Mouse (Mus musculus): Measurements from ENCODE around the gene Hibadh. TPM values are rescaled to one million over a fixed set of nuclear protein-coding genes. Genes with fewer than 3 reads are reported as not detected.

Gene Hibadh
- total and polyA plus RNA-seq, 2 experiments from 2014 or later = 29.0 to 50.9 TPM

DNA sequence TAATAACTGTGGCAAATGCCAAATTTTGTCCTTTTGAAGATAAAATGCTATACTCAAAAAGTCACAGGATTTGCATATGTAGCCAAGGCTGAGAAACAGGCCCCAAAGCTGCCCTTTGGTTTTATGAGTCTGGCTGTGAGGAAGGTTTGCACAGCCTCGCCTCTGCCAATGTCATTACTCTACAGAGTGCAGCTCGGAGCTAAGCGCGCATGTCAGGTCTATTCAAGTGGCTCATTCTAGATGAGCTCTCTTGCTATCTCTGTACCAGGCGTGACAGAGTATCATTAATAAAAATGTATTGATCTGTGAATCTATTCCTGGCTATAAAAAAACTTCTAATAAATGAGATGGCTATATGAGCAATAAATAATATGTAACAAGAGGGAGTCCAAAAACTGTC lies 97.7 kb downstream of the Hibadh start:
- no peak for TF ChIP-seq CTCF (IDR thresholded peaks at IDR 0.05; ENCODE audit: low read depth)
- Histone ChIP-seq H3K27ac (ENCODE audit: low read depth, low read length) (no peak overlapping the region), H3K27me3 (ENCODE audit: insufficient read depth, low read length) (no peaks in the 10 kb centered on the region), H3K9ac (no peak overlapping the region), H3K4me1 (ENCODE audit: insufficient read depth) (no peaks in the 10 kb centered on the region), H3K36me3 (ENCODE audit: insufficient read depth) (no peaks in the 10 kb centered on the region; the same call in 1 of the 2 replicates), H3K4me2 (ENCODE audit: low read depth) (no peak overlapping the region), H3K4me3 (ENCODE audit: low read depth, low read length) (no peak overlapping the region), H3K9me3 (ENCODE audit: low read length) (no peaks in the 10 kb centered on the region)
- no peak for DNase-seq
- WGBS = 87% methylated on average over 5 of the region's 5 CpGs
- ATAC-seq = no peak

DNA sequence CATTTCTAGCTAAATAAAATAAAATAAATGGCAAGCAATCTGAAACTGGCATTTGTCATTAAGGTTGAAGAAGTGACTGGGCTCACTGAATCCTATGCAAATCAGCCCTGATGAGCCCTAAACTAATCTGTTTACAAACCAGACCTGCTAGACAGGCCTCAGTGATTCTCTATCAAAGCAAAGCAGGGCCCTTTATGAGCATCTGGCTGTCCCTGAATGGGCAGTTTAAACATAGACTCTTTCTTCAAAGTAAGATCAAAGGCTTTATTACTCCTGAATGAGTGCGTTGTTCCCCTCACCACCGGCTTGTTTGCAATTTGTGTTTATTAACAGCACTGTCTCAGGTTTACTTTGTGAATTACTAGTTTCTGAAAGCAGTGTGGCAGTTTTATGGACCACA lies 100.3 kb downstream of the Hibadh start:
- H3K4me3 ChIP-seq (ENCODE audit: low read depth, low read length) = no peak overlapping the region
- 5% methylated on average over 2 of the region's 2 CpGs for WGBS
- no peak overlapping the region for H3K27ac ChIP-seq (ENCODE audit: low read depth, low read length)
- no peak overlapping the region for H3K4me2 ChIP-seq (ENCODE audit: low read depth)
- H3K27me3 ChIP-seq (ENCODE audit: insufficient read depth, low read length) = no peaks in the 10 kb centered on the region
- H3K9me3 ChIP-seq (ENCODE audit: low read length) = no peaks in the 10 kb centered on the region
- no peaks in the 10 kb centered on the region for H3K36me3 ChIP-seq (ENCODE audit: insufficient read depth)
- no peaks in the 10 kb centered on the region for H3K4me1 ChIP-seq (ENCODE audit: insufficient read depth)
- no peak overlapping the region for H3K9ac ChIP-seq
- DNase-seq (no peak), ATAC-seq (peak; percentile 38; the same call in 1 of the 2 replicates)
- no peak for TF ChIP-seq CTCF (IDR thresholded peaks at IDR 0.05; ENCODE audit: low read depth)

DNA sequence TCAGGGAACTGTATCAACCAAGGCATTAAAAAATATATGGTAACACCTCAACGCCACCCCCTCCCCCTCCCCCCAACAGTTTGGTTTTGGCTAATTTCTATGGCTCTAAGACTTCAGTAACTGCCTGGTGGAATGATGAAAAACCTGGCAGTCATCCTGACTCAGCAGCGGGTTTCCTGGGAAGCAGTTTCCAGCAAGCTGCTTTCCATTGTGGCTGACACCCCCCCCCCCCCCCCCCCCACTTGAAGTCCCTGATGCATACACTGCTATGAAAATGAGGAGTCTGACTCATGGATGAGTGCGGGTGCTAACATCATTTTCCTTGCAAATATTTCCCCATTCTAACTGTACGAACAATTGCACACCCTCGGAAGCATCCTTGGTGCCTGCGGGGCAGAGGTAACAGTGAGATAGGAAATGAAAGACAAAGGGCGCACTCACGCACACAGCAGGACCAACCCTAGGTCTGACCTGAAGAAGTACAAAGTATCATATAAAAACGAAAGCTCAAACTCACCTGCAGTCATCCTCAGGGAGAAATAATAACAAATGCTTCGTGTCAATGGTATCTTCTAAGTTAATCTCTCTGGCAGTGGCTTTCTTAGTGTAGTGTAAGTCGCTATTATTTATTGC lies 105.0 kb downstream of the Hibadh start:
- H3K4me2 ChIP-seq (ENCODE audit: low read depth) = no peak overlapping the region
- H3K27me3 ChIP-seq (ENCODE audit: insufficient read depth, low read length) = no peaks in the 10 kb centered on the region
- WGBS = 77% methylated on average over 11 of the region's 11 CpGs
- no peak for TF ChIP-seq CTCF (IDR thresholded peaks at IDR 0.05; ENCODE audit: low read depth)
- no peak overlapping the region for H3K27ac ChIP-seq (ENCODE audit: low read depth, low read length)
- no peak overlapping the region for H3K9ac ChIP-seq
- ATAC-seq = no peak
- DNase-seq = no peak
- no peaks in the 10 kb centered on the region for H3K36me3 ChIP-seq (ENCODE audit: insufficient read depth)
- H3K9me3 ChIP-seq (ENCODE audit: low read length) = no peaks in the 10 kb centered on the region
- no peak overlapping the region for H3K4me3 ChIP-seq (ENCODE audit: low read depth, low read length)
- H3K4me1 ChIP-seq (ENCODE audit: insufficient read depth) = peaks cover 4% of the 10 kb centered on the region; the same call in 1 of the 2 replicates

DNA sequence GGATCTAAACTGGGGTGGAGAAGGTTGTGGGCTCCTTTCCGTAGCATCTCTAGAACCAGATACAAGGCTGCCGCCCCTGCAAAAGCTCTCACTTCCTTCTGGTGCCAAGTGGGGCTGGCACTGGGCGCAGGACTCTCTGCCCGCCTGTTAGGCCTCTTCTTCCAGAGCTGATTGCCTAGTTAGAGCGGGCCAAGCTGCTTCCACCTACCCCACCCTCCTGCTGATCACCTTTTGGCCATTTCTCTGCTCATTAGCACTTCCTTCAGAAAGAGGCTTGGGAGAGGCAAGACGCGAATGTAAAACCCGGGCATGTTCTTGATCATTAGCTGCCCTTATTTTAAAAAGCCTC lies 108.1 kb downstream of the Hibadh start:
- ATAC-seq = no peak
- WGBS = 66% methylated on average over 8 of the region's 8 CpGs
- peaks cover 6% of the 10 kb centered on the region; the same call in 1 of the 2 replicates for H3K4me1 ChIP-seq (ENCODE audit: insufficient read depth)
- H3K27me3 ChIP-seq (ENCODE audit: insufficient read depth, low read length) = no peaks in the 10 kb centered on the region
- no peak for TF ChIP-seq CTCF (IDR thresholded peaks at IDR 0.05; ENCODE audit: low read depth)
- no peaks in the 10 kb centered on the region for H3K9me3 ChIP-seq (ENCODE audit: low read length)
- no peak overlapping the region for H3K4me3 ChIP-seq (ENCODE audit: low read depth, low read length)
- no peak overlapping the region for H3K9ac ChIP-seq
- H3K4me2 ChIP-seq (ENCODE audit: low read depth) = no peak overlapping the region
- no peak for DNase-seq
- no peaks in the 10 kb centered on the region for H3K36me3 ChIP-seq (ENCODE audit: insufficient read depth)
- H3K27ac ChIP-seq (ENCODE audit: low read depth, low read length) = no peak overlapping the region

DNA sequence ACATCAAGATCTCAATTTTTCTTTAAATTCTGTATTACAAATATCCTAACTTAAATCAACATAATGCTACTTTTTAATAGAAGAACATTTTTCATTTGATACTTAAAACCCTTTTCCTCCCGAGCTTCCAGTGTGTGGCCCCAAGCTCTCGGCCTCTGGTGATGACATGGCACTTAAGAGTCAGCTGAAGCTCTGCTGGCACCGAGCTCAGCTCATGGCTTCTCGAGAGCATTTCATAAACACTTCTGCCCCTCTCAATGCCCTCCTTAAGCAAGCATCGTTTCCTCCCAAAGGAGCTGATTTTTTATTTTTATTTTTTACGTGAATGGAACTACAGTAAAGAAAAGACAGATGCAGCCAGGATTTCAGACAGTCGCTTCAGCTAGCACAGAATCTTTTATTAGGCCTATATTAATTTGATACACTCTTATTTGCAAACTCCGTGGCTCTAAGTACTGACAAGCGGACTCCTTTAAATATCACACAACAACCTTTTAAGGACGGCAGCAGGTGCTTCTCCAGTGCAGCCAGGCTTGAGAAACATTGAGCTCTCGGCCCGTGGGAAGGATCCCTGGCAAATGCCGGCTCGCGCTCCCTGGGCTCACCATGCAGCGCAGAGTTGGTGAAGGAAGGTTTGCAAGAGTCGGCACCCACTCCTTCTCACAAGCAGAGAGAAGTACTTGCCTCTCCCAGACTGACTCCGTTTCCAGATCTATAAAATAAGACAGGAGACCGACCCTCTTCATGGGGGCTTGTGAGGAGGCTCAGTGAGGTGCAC lies 108.6 kb downstream of the Hibadh start:
- DNase-seq (no peak), ATAC-seq (no peak)
- H3K9me3 ChIP-seq (ENCODE audit: low read length) = no peaks in the 10 kb centered on the region
- peaks cover 6% of the 10 kb centered on the region; the same call in 1 of the 2 replicates for H3K4me1 ChIP-seq (ENCODE audit: insufficient read depth)
- H3K4me2 ChIP-seq (ENCODE audit: low read depth) = no peak overlapping the region
- H3K4me3 ChIP-seq (ENCODE audit: low read depth, low read length) = no peak overlapping the region
- 73% methylated on average over 19 of the region's 19 CpGs for WGBS
- H3K9ac ChIP-seq = no peak overlapping the region
- H3K27ac ChIP-seq (ENCODE audit: low read depth, low read length) = no peak overlapping the region
- TF ChIP-seq CTCF (IDR thresholded peaks at IDR 0.05; ENCODE audit: low read depth) = no peak
- no peaks in the 10 kb centered on the region for H3K36me3 ChIP-seq (ENCODE audit: insufficient read depth)
- H3K27me3 ChIP-seq (ENCODE audit: insufficient read depth, low read length) = no peaks in the 10 kb centered on the region

DNA sequence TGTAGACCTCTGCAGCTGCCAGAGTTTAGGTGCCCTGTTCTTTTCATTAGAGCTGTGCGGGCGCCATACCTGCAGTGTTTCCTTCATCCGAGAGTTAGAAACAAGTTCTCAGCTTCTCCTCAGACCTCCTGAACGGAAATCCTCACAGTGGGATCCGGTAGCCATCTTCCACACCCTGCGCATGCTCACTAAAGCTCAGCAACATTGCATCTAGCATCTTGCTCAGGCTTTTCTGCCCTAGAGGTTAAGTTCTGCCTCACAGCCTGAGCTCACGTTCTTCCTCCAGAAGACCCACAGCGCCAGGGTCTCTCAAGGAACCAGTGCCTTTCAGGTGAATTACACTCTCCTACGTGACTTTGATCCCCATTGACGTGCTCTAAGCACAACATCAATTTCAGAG lies 109.3 kb downstream of the Hibadh start:
- WGBS = 86% methylated on average over 10 of the region's 10 CpGs
- TF ChIP-seq CTCF (IDR thresholded peaks at IDR 0.05; ENCODE audit: low read depth) = no peak

DNA sequence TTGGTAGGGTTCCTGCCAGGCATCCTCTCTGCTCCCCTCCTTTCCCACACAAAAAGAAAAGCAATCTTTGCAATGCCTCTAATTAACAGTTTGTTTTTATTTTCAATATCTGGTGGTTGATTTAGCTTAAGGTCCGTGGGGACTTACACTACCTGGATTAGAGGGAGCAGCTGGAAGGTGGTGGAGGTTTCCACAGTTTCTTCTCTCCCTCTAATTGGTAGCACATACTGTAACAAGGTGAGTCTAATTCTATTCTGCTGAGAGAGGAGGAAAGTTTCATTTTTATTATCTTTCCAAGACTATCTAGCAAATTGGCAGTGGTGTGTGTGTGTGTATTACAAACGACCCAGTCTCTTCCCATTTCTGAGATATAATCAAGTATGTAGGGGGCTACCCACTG lies 116.0 kb downstream of the Hibadh start:
- Histone ChIP-seq H3K4me1 (ENCODE audit: insufficient read depth) (no peaks in the 10 kb centered on the region), H3K4me3 (ENCODE audit: low read depth, low read length) (no peak overlapping the region), H3K27ac (ENCODE audit: low read depth, low read length) (no peak overlapping the region), H3K9ac (no peak overlapping the region), H3K4me2 (ENCODE audit: low read depth) (no peak overlapping the region), H3K9me3 (ENCODE audit: low read length) (no peaks in the 10 kb centered on the region), H3K36me3 (ENCODE audit: insufficient read depth) (no peaks in the 10 kb centered on the region), H3K27me3 (ENCODE audit: insufficient read depth, low read length) (no peaks in the 10 kb centered on the region)
- ATAC-seq (no peak), DNase-seq (no peak)
- 47% methylated on average over 2 of the region's 2 CpGs for WGBS
- TF ChIP-seq CTCF (IDR thresholded peaks at IDR 0.05; ENCODE audit: low read depth) = no peak

More for the DNA sequence above, 109.3 kb downstream of the Hibadh start:
- ATAC-seq (no peak), DNase-seq (no peak)
- Histone ChIP-seq H3K4me2 (ENCODE audit: low read depth) (no peak overlapping the region), H3K27ac (ENCODE audit: low read depth, low read length) (no peak overlapping the region), H3K36me3 (ENCODE audit: insufficient read depth) (no peaks in the 10 kb centered on the region), H3K9ac (no peak overlapping the region), H3K9me3 (ENCODE audit: low read length) (no peaks in the 10 kb centered on the region), H3K4me1 (ENCODE audit: insufficient read depth) (peaks cover 6% of the 10 kb centered on the region; the same call in 1 of the 2 replicates), H3K27me3 (ENCODE audit: insufficient read depth, low read length) (no peaks in the 10 kb centered on the region), H3K4me3 (ENCODE audit: low read depth, low read length) (no peak overlapping the region)
